Mouse (Mus musculus) neural tube, embryonic 12.5 days (tissue): ENCODE results near the gene Mrpl23. TPM values are rescaled to one million over a fixed set of nuclear protein-coding genes. Genes with fewer than 3 reads are reported as not detected.

Experiments used
- ATAC-seq: fragments of 200-750 bp; cut with Nextera tagmentation; 2 replicates; pipeline ENCODE4 v1.8.0; 2017; ENCODE audit warnings: low read depth, mild to moderate bottlenecking, moderate TSS enrichment, moderate library complexity; ENCODE audit not compliant: low FRiP score
- H3K27ac ChIP-seq: fragments of 300-500 bp; sonication (generic); 2 replicates; pipeline ENCODE4 v1.5.1; 2016
- H3K27me3 ChIP-seq: fragments of 300-500 bp; sonication (generic); replicated peaks from 2 replicates; pipeline ENCODE4 v1.6.1; 2016; ENCODE audit warnings: mild to moderate bottlenecking
- H3K36me3 ChIP-seq: fragments of 300-500 bp; sonication (generic); 2 replicates; pipeline ENCODE4 v1.6.1; 2016; ENCODE audit warnings: mild to moderate bottlenecking
- H3K4me1 ChIP-seq: fragments of 300-500 bp; sonication (generic); 2 replicates; pipeline ENCODE4 v1.6.1; 2016
- H3K4me2 ChIP-seq: fragments of 300-500 bp; sonication (generic); replicated peaks from 2 replicates; pipeline ENCODE4 v1.6.1; 2016; ENCODE audit warnings: mild to moderate bottlenecking
- H3K4me3 ChIP-seq: fragments of 300-500 bp; sonication (generic); 2 replicates; pipeline ENCODE4 v1.5.1; 2016
- H3K9ac ChIP-seq: fragments of 300-500 bp; sonication (generic); 2 replicates; pipeline ENCODE4 v1.6.1; 2016; ENCODE audit warnings: mild to moderate bottlenecking
- H3K9me3 ChIP-seq: fragments of 300-500 bp; sonication (generic); 2 replicates; pipeline ENCODE4 v1.6.1; 2016; ENCODE audit warnings: mild to moderate bottlenecking
- WGBS: fragments of 180-500 bp; shearing (Covaris S2); methylation state at CpG from one replicate; pipeline ENCODE4 v1.1.7; 2016; 5-methylcytosine and 5-hydroxymethylcytosine counted together
- polyA plus RNA-seq: library from polyadenylated mRNA; unstranded; fragments of >200 nt; fragmentation: Nextera tagmentation; extraction: Ambion mirVana; gene quantifications from 2 replicates; pipeline ENCODE4 v1.2.1, GENCODE M21; 2016

The Mrpl23 gene
- polyA plus RNA-seq, 1 experiment from 2014 or later: 13.5 TPM

GRCm38 (mm10) chr7:142570565-142570964 is 38.1 kb downstream of the Mrpl23 start:
- no peaks in the 10 kb centered on the region for H3K9me3 ChIP-seq
- 82% methylated on average over 9 of the region's 9 CpGs for WGBS
- H3K9ac ChIP-seq: no peak overlapping the region
- H3K27me3 ChIP-seq: no peaks in the 10 kb centered on the region
- no peaks in the 10 kb centered on the region for H3K36me3 ChIP-seq
- no peak overlapping the region for H3K4me3 ChIP-seq
- peaks cover 44% of the 10 kb centered on the region for H3K4me1 ChIP-seq
- no peak overlapping the region for H3K4me2 ChIP-seq
- no peak overlapping the region for H3K27ac ChIP-seq
- no peak for ATAC-seq

DNA sequence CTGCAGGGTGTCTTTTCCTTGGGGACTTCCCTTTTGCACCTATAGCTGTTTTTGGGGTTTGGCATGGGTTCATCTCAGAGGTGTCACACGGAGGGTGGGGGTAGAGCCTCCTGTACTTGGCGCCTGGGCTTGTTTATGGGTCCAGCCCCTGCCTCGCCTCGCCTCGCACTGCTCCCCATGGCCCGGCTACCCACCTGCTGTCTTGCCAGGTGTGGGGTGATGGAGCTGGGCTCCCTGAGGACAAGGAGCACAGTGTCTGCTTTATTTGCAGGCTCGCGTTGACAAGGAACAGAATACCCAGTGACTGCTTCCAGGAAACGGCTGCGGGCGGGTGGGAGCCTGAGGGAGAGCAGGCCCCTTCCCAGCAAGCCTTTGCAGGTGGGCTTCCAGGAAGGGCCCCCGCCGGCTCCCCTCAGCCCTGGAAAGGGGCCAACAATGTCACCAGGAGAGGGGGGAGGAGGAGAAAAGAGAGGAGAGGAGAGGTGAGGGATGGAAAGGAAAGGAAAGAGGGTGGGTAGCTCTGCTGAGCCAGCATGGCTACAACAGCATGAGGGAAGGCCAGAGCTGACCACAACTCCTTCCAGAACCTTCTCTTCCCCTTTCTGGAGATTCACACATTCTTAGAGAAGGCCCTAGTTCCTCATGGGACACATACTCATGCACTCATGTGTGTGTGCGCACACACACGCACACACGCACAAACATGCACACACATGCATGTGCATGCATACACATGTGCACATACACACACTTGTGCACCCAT is 39.2 kb downstream of the Mrpl23 start:
- Histone ChIP-seq H3K4me1 (peaks cover 44% of the 10 kb centered on the region), H3K9ac (no peak overlapping the region; the same call in 1 of the 2 replicates), H3K9me3 (no peaks in the 10 kb centered on the region), H3K36me3 (no peaks in the 10 kb centered on the region), H3K4me2 (0 out of 2 replicates have a peak overlapping the region, but pooled peaks have one; percentile 3), H3K27me3 (no peaks in the 10 kb centered on the region), H3K4me3 (no peak overlapping the region), H3K27ac (no peak overlapping the region)
- WGBS: 72% methylated on average over 16 of the region's 16 CpGs
- ATAC-seq: no peak

DNA sequence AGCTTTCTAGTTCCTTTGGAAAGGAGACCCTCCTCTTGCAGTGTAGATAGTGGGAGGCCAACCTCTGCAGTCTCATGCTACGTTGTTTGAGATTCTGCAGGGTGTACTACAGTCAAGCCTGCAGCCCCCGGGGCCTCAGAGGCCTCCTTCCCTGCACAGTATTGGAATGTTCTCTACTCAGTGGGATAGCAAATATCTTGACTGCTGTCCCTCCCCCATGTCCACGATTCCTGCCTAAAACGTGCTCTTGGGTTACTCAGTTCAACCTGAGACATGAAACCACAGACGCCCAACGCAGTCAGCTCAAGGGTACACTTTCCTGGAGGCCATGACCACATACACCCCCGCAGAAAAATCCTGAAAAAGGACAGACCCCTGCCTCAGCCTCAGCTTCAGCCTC is 39.9 kb downstream of the Mrpl23 start:
- no peak overlapping the region for H3K9ac ChIP-seq
- no peaks in the 10 kb centered on the region for H3K36me3 ChIP-seq
- no peak overlapping the region for H3K4me3 ChIP-seq
- H3K27me3 ChIP-seq: no peaks in the 10 kb centered on the region
- peaks cover 44% of the 10 kb centered on the region for H3K4me1 ChIP-seq
- no peak overlapping the region for H3K27ac ChIP-seq
- WGBS: 66% methylated on average over 7 of the region's 7 CpGs
- ATAC-seq: no peak
- H3K9me3 ChIP-seq: no peaks in the 10 kb centered on the region
- 0 out of 2 replicates have a peak overlapping the region, but pooled peaks have one; percentile 3 for H3K4me2 ChIP-seq

- 48% methylated on average over 6 of the region's 6 CpGs for WGBS
- no peaks in the 10 kb centered on the region for H3K9me3 ChIP-seq
- H3K9ac ChIP-seq: no peak overlapping the region
- H3K4me2 ChIP-seq: no peak overlapping the region
- no peaks in the 10 kb centered on the region for H3K27me3 ChIP-seq
- H3K36me3 ChIP-seq: no peaks in the 10 kb centered on the region
- H3K4me3 ChIP-seq: no peak overlapping the region
- H3K4me1 ChIP-seq: peaks cover 49% of the 10 kb centered on the region
- no peak for ATAC-seq
- H3K27ac ChIP-seq: no peak overlapping the region
Measured at GRCm38 (mm10) chr7:142572992-142573391, 40.5 kb downstream of the Mrpl23 start.

GRCm38 (mm10) chr7:142574155-142574660 is 41.7 kb downstream of the Mrpl23 start:
- ATAC-seq: no peak
- 68% methylated on average over 3 of the region's 3 CpGs for WGBS
- Histone ChIP-seq H3K27ac (no peak overlapping the region), H3K9ac (0 out of 2 replicates have a peak overlapping the region, but pooled peaks have one; percentile 8), H3K4me2 (no peak overlapping the region), H3K36me3 (no peaks in the 10 kb centered on the region), H3K4me1 (peaks cover 46% of the 10 kb centered on the region), H3K27me3 (no peaks in the 10 kb centered on the region), H3K4me3 (no peak overlapping the region), H3K9me3 (no peaks in the 10 kb centered on the region)

- Histone ChIP-seq H3K27me3 (no peaks in the 10 kb centered on the region), H3K4me2 (no peak overlapping the region), H3K4me3 (no peak overlapping the region), H3K9ac (no peak overlapping the region), H3K4me1 (peaks cover 40% of the 10 kb centered on the region), H3K9me3 (no peaks in the 10 kb centered on the region), H3K36me3 (no peaks in the 10 kb centered on the region), H3K27ac (no peak overlapping the region)
- 69% methylated on average over 9 of the region's 9 CpGs for WGBS
- no peak for ATAC-seq
Measured at GRCm38 (mm10) chr7:142574826-142575351, 42.4 kb downstream of the Mrpl23 start.

DNA sequence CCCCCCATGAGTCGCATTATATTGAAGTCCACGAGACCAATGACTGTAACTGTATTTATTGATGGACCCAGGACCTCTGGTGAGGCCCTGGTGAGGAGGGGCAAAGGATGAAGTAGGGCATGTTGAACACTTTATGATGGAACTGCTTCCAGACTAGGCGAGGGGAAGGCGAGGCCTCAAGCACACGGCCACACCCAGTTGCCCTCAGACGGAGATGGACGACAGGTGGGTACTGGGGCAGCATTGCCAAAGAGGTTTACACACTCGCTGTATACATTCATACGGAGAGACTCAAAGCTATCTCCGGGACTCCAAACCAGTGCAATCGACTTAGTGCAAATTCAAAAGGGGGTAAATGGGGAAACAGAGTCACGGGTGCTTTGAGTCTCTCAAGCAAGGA is 43.0 kb downstream of the Mrpl23 start:
- H3K36me3 ChIP-seq: no peaks in the 10 kb centered on the region
- H3K4me3 ChIP-seq: no peak overlapping the region
- ATAC-seq: no peak
- H3K9me3 ChIP-seq: peaks cover 2% of the 10 kb centered on the region; the same call in 1 of the 2 replicates
- H3K4me2 ChIP-seq: peak overlapping the region; percentile 38
- H3K27ac ChIP-seq: no peak overlapping the region
- no peak overlapping the region for H3K9ac ChIP-seq
- H3K27me3 ChIP-seq: no peaks in the 10 kb centered on the region
- WGBS: 88% methylated on average over 12 of the region's 12 CpGs
- H3K4me1 ChIP-seq: peaks cover 40% of the 10 kb centered on the region

DNA sequence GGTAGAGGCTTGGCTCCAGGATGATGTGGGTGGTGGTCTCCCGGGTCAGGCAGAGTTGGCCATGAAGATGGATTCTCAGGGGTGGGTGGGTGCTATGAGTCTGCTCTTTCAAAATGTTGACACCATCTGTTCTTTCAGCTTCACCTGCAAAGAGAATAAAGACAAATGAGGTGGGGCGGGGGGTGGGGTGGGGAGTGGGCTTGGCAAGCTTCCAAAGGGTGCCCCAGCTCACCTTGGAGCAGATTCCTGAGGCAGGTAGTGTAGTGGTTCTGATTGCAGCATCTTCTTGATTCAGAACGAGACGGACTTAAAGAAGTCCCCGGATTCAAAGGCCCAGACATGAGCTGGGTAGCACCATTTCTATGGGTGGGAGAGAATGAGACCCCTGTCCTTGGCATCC is 43.5 kb downstream of the Mrpl23 start:
- no peak for ATAC-seq
- H3K4me3 ChIP-seq: 0 out of 2 replicates have a peak overlapping the region, but pooled peaks have one; percentile 5
- no peaks in the 10 kb centered on the region for H3K36me3 ChIP-seq
- peak overlapping the region; percentile 38 for H3K4me2 ChIP-seq
- H3K4me1 ChIP-seq: peaks cover 40% of the 10 kb centered on the region
- 89% methylated on average over 5 of the region's 5 CpGs for WGBS
- no peak overlapping the region for H3K27ac ChIP-seq
- peaks cover 4% of the 10 kb centered on the region; the same call in 1 of the 2 replicates for H3K9me3 ChIP-seq
- H3K9ac ChIP-seq: 0 out of 2 replicates have a peak overlapping the region, but pooled peaks have one; percentile 5
- H3K27me3 ChIP-seq: no peaks in the 10 kb centered on the region

- Histone ChIP-seq H3K4me1 (peaks cover 36% of the 10 kb centered on the region), H3K9me3 (peaks cover 4% of the 10 kb centered on the region; the same call in 1 of the 2 replicates), H3K4me3 (peak overlapping the region; percentile 23), H3K4me2 (peak overlapping the region; percentile 38), H3K9ac (peak overlapping the region; percentile 49; the same call in 1 of the 2 replicates), H3K27me3 (no peaks in the 10 kb centered on the region), H3K27ac (no peak overlapping the region), H3K36me3 (no peaks in the 10 kb centered on the region)
- 86% methylated on average over 25 of the region's 25 CpGs for WGBS
- ATAC-seq: no peak
Measured at GRCm38 (mm10) chr7:142576472-142577326, 44.2 kb downstream of the Mrpl23 start.

DNA sequence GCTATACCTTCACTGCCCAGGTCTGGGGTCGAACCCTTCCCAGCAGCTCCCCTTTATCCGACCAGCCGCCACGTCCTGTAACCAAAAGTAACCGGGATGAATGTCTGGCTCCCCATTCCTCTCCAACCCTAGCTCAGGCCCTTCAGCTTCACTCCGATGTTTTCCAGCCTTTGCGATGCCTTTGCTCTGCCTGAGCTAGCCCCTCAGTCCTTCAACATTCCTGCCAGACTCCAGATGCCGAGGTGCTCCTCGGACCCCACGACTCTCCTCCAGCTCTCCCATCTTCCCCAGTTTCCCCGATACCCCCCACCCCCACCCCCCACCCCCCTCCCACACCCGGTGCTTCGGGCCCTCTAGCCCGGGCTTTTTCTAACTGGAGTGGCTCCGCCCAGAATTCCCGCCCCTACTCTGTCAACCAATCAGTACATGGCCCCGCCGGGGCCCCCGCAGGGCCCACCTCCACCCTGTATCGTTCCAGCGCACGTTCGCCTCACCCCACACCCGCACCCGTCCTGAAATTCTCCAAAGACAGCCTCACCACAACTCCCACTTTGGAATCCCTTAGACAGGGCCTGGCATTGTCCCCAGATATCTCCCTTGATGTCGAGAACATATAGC is 45.4 kb downstream of the Mrpl23 start:
- Histone ChIP-seq H3K4me3 (peak overlapping the region; percentile 23), H3K4me1 (peaks cover 25% of the 10 kb centered on the region), H3K36me3 (no peaks in the 10 kb centered on the region), H3K27ac (no peak overlapping the region), H3K4me2 (peak overlapping the region; percentile 38), H3K9me3 (peaks cover 4% of the 10 kb centered on the region; the same call in 1 of the 2 replicates), H3K9ac (peak overlapping the region; percentile 49), H3K27me3 (no peaks in the 10 kb centered on the region)
- ATAC-seq: peak; percentile 25; the same call in 1 of the 2 replicates
- WGBS: 43% methylated on average over 26 of the region's 26 CpGs

DNA sequence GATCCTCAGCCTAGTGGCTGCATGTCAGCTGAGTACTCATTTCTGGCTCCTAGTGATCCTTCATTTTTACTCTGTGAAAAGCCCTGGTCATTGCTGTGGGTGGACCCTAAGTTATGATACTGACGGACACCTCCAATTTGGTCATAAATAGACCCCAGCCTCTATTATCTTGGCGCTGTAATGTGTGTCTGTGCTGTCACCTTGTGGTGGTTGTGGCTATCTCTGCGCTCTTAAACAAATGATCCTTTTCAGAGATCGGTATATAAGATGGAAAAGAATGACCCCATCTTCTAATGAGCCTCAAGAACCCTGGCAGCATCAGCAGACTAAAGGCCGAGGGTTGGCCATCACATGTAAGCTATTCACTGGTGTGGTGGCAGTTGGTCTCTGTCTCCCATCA is 46.6 kb downstream of the Mrpl23 start:
- Histone ChIP-seq H3K4me1 (peaks cover 15% of the 10 kb centered on the region), H3K27ac (no peak overlapping the region), H3K4me2 (no peak overlapping the region), H3K9ac (no peak overlapping the region), H3K27me3 (no peaks in the 10 kb centered on the region), H3K4me3 (no peak overlapping the region), H3K36me3 (no peaks in the 10 kb centered on the region), H3K9me3 (peaks cover 4% of the 10 kb centered on the region; the same call in 1 of the 2 replicates)
- no peak for ATAC-seq
- WGBS: 56% methylated on average over 5 of the region's 5 CpGs
